Mouse (Mus musculus): Measurements from ENCODE around the gene Ranbp10.
A peak's percentile ranks its signal among the peaks of the same experiment; 100 is the strongest.

Gene Ranbp10

DNA sequence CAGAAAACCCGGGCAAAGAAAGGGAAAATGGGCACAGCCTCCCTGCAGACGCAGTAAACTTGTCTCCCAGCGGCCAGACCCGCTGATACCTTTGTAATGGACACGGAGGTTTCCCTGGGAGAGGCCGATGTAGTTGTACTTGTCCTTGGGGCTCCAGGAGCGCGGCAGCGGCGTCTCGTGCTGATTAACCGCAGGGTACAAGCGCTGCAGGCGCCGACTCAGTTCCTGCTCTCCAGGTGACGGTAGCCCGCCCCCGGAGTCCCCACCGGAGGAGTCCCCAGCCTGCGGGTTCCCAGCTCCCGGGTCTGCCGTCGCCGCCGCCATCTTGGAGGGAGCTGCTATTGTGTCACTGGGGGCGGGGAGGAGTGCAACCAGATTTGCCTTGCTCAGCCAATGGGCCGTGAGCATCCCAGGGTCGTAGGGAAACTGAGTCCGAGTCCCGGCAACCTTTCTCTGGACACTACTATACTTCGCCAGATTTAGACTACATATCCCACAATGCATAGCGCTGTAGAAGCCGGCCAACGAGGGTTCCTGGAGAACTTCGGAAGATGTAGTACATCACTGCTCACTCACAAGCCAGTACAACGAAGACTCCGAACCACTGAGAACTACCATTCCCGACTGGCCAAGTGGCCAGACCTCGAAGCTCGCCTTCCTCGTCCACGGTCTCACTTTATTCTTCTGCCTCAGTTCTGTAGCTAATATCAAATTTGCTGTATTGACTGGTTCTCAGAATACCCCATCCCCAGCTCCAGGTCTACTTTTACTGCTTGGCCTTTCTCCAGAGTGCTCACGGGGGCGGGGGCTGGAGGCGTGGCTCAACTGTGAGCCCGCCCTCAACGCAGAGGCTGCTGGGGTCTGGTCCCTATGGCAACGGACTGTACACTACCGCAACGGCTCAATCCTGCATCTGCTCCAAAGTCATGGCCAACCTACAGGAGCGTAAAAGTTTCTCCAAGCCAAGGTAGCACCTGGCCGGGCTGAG is at the start of gene Ranbp10, which contains the start of gene Tsnaxip1:
TSS of gene Ranbp10 (minus strand) at position 490 of the 988 bp plus-strand sequence.
TSS of gene Tsnaxip1 (plus strand) at position 871 of the 988 bp plus-strand sequence.
- DNase-seq, result peak; percentile 99

DNA sequence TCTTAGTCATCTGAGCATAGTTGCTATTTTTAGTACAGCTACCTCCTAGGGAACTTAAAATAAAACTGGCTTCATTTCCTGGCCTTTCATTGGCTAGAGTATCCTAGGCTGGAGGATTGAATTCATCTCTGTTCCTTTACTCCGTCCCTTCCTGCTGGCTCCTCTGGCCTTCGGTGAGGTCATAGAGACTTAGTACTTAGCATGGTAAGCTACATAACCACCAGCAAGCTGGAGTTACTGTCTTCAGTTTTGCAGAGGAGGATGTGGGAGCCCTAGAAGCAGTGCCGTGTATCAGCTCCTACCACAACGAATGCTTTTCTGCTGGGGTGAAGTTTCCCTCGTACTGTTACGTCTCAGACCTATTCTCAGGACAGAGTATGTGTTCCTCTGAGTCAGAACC is 47.2 kb upstream of the Ranbp10 start:
- DNase-seq, result no peak

DNA sequence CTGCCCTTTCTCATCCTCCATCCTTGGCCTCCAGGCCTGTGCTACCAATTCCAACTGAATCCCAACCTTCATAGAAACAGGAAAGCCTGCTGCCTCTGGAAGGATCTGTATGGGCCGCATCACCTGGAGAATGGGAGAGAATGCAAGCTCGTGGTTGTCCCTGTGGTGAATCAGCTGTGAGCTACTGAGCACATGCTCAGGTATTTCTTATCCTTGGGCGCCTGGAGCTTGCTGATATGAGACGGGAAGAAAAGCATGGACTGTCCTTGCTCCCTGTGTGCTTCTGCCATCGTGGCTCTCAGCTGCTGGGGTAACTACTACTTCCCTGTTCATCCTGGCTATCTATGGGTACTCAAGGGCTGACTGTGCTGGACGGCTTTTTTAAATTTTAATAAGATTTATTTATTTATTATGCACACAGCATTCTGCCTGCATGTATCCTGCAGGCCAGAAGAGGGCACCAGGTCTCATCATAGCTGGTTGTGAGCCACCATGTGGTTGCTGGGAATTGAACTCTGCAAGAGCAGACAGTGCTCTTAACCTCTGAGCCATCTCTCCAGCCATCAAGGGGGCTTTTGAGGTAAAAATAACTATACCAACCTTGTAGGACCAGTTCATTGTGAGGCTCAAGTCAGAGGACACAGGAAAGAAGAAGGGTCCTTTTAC is 39.3 kb upstream of the Ranbp10 start:
- DNase-seq, result no peak

DNA sequence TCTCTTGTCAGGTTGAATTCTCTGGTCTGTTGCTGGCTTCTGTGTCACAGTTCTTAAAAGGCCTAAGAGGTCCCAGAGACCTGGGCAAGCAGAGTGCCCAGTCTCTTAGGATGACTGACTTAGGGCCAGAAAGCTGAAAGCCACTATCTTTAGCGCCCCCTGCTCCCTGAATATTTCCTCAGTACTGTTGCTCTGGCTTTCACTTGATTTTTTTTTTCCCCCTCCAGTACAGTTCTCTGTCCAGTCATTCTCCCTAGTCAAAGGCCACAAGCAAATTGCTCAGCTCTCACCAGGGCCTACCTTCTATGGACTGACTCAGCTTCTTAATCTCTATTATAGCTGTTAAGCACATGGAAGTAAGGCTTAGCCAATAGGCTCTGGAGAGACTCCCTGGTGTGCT is 34.8 kb upstream of the Ranbp10 start:
- no peak for DNase-seq

DNA sequence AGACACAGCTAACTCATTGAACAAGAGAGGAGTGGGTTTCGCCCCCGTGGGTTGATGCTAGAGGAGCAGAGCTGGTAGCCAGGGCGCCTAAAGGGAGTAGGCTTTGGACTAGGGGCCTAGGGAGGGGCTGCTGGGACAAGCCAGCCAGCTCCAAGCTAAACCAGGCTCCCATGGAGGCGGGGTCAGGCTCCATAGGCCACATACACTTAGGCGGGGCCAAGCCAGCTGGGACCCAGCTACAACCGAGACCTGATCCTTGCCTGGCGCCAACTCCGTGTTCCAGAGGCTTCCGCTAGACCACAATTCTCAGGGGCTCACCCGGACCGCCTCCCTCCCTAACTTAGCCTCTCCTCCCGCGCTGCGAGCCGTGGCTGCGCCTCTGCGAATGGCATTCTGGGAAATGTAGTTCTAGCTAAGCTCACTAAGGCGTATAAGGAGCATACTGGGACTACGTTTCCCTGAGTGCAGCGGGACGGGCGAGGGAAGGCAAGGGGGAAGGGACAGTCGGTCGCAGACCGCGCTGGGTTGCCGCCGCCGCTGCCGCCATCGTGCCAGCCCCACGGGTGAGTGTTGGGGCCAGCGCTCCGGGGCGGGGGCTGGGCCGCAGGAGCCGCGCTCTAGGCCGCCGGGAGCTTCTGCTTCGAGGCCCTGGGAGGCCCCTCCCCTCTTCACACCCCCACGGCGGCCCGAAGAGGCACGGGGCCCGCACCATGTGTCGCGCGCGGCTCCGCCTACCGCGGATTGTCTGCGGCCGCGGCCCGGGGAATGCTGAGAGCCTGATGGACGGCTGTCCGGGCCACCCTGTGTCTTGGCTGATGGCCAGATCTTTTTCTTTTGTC is 33.2 kb upstream of the Ranbp10 start, which contains the start of gene Nutf2:
TSS of gene Nutf2 (plus strand) at position 438 of the 839 bp plus-strand sequence.
- peak; percentile 98 to 99 for DNase-seq

DNA sequence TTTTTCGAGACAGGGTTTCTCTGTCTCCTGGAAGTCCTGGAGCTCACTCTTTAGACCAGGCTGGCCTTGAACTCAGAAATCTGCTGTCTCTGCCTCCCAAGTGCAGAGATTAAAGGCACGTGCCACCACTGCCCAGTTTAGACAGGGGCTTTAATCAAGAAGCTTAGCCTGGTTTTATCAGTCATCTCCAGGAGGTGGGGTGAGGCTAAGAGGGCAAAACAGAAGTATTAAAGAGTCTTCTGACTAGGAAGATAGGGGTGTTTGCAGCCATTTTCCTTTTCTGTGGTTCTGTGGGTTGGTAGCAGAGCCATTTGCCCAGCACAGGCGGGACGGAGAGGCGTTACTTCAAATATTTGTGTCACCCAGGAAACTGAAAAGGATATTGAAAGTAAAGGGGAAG is 32.2 kb upstream of the Ranbp10 start:
- no peak for DNase-seq

DNA sequence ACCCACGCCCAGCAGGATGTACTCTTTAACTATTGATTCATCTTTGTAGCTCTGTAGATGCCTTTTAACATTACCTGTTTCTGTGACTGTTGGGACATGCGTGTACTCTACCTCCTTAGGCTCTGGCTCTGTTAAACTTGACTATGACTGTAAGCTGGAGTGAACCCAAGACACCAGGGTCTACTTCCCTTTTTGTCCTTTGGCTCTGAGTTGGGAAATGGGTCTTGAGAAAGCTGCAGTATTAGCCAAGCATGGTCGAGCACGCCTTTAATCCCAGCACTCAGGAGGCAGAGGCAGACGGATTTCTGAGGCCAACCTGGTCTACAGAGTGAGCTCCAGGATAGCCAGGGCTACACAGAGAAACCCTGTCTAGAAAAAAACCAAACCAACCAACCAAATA is 31.3 kb upstream of the Ranbp10 start:
- DNase-seq, result peak in 1 of 2 experiments; percentile 29

DNA sequence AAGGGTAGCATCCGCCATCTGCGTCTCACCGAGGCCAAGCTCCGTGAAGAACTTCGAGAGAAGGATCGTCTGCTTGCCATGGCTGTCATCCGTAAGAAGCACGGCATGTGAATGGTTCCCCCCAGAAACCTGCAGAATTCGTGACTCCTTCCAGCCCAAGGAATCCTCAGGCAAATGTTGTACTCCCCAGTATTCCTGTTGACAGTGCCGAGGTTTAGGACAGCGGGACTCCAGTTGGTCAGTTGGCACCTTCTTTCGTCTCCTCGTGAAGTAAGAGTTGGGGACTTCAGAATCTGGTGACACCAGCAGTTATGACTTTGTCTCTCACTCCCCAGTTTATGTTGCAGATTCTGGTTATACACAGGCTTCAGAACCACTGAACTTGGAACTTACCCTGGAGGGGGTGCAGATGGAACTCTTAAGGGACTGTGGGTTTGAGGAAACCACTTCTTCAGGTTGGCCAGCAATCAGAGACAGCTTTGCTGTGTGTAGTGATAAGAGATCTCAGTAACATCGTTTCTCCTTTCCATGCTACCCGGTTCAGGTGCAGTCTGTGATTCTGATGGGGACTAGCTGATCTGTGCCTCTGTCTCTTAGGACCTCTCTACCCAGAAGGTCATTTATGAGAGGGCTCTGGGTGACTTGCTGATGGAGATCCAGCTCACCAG is 29.2 kb upstream of the Ranbp10 start:
- DNase-seq, result no peak

DNA sequence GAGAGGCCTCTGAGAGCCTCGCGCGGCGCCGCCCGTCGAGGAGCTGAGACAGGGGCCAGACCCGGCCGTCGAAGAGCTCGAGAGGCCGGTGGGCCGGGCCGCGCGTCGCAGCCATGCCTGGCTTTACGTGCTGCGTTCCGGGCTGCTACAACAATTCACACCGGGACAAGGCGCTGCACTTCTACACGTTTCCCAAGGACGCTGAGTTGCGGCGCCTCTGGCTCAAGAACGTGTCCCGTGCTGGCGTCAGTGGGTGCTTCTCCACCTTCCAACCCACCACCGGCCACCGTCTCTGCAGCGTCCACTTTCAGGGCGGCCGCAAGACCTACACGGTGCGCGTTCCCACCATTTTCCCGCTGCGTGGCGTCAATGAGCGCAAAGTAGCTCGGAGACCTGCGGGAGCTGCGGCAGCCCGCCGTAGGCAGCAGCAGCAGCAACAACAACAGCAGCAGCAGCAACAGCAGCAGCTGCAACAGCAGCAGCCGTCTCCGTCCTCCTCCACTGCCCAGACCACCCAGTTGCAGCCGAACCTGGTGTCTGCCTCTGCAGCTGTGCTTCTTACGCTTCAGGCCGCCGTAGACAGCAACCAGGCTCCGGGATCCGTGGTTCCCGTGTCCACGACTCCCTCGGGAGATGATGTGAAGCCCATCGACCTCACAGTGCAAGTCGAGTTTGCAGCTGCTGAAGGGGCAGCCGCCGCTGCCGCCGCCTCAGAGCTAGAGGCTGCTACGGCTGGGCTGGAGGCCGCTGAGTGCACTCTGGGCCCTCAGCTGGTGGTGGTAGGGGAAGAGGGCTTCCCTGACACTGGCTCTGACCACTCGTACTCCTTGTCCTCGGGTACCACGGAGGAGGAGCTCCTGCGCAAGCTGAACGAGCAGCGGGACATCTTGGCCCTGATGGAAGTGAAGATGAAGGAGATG is 28.4 kb upstream of the Ranbp10 start:
- peak; percentile 39 to 52 for DNase-seq

DNA sequence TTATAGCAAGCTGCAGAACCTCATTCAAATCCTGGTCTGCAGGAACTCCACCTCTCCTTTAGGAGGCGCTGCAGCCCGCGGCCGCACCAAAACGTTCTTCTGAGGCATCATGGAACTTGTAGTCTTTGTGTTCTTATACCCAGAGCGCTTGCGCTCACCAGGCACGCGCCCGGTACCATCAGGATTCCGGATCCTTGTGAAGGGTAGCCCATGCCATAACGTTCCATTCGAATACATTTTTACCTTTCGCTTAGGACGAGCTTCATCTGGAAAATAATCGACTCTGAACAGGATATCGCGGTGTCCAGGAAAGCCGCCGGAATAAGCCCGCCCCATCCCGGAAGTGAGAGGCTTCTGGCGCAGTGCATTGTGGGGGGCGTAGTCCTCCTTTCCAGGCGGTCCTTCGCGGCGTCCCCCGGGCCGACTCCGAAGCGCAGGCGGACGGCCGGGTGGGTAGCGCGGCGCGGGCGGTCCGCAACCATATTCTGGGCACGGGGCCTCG is 27.6 kb upstream of the Ranbp10 start, which contains the start of gene Thap11:
TSS of gene Thap11 (plus strand) at position 418 of the 502 bp plus-strand sequence.
- DNase-seq, result peak; percentile 93 to 94

DNA sequence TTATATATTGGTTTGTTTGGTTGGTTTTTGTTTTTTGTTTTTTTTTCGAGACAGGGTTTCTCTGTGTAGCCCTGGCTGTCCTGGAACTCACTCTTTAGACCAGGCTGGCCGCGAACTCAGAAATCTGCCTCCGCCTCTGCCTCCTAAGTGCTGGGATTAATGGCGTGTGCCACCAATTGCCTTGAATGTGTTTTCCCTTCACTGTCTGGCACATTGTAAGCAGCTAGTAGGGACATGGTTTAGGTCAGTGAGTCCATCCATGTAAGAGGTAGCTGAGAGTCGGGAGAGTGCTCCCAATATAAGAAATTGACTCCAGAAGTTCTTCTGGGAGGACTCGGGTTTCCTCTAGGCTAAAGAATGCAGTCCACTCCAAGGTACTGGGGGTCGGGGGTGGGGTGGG is 27.2 kb upstream of the Ranbp10 start:
- no peak for DNase-seq

DNA sequence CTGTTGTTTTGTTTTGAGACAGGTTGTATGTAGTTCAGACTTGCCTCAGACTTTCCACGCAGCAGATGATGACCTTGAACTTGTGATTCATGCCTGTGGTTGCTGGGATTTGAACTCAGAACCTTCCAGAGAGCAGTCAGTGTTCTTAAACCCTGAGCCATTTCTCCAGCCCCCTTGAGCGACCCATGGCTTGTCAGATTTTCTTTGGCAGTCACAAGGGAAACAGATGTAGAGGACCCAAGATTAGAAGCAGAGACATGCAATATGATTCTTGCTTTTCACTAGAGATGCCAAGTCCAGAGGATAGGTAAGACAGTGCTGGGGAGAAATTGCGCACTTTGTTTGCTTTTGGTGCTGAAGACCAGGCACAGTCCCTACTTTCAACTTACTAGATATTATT is 26.0 kb upstream of the Ranbp10 start, which contains the start of gene Cenpt:
TSS of gene Cenpt (minus strand) at position 101 of the 400 bp plus-strand sequence.
- DNase-seq, result no peak

DNA sequence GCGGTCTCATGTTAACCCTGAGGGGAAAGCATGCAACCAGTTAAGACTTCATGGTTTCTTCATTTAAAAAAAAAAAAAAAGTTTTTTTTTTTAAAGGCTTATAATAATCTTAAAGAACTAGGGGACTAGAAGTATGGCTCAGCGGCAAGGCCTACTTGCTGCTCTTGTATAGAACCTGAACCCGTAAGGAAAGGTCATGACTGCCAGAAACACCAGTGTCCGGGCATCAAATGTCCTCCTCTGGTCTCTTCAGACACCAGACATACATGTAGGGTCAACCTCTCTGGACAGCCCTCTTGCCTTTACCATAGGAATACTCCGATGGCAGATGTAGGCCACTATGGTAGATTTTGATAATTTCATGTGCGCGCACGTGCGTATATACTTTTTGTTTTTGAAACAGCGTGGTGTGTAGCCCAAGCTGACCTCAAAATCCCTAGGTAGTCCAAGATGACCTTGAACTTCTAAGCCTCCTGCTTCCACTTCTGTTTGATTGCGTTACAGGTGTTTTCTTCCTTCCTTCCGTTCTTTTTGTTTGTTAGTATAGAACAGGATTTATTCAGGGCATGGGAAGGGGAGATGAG is 25.1 kb upstream of the Ranbp10 start:
- no peak for DNase-seq

DNA sequence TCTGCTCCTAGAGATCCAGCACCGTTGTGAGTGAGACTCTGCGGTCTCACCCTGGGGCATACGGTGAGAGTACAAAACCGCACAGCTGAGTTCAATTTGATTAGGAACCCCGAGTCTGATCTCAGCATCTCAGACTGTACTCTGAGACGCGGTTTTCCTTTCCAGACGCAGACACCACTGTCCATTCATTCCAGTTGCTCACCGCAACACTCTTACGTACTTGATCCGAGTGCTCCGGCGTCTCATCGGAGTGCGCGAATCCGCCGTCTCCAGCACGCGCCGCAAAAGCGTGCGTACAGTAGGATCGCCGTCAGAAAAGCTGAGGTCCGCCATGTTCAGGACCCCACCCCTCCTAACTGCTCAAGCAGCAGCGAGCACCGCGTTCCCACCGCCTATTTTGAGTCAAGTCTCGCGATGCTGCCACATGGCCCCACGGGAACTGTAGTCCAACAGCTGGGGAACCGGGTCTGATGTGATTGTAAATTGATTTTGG is 24.5 kb upstream of the Ranbp10 start:
- DNase-seq, result peak; percentile 89 to 92

DNA sequence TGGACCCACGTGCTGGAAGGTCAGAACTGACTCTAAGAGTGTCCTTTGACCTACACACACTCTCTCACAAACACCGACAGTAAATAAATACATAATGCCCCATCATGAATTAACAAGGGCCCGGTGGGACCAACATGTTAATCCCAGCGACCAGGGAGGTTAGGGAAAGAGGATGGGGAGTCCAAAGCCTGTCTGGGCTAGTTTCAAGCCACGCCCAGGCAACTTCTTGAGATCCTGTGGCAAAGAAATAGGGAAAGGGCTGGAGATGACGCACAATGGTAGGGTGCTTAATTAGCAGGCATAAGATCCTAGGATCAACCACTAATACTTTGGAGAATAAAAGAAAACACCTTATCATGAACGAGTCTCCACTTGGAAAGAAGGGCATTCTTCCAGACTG is 23.5 kb upstream of the Ranbp10 start:
- no peak for DNase-seq

DNA sequence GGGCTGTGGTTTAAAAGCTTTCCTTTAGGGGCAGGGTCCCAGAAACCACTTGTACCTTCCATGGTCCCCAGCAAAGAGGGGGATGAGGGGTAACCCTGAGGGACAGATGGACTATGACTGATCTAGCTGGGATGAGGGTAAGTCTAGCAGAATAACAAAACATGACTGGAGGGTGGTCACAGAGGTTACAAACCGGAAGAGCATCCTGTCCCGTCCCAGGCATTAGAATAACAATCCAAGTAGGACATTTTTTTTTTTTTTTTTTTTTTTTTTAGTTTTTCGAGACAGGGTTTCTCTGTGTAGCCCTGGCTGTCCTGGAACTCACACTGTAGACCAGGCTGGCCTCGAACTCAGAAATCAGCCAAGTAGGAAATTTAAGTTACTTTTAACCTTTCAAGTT is 22.9 kb upstream of the Ranbp10 start:
- no peak for DNase-seq

DNA sequence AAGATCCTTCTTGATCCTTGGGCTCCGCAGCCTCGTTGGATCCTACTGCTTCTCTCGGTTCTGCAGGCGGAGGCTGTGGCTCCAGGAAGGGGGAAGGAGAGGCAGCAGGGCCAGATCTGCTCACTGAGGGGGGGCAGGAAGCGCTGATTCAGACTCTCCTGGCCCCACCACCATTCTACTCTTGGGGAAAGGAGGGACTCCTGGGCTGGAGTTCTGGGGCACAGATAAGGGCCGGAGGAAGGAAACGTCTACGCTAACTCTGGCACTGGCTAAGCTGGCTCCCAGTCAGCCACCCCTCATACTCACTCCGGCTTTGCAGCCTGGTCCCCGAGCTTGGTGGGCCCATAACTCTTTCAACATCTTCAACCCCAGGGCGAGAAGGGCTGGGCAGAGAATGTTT is 19.5 kb upstream of the Ranbp10 start:
- no peak for DNase-seq

DNA sequence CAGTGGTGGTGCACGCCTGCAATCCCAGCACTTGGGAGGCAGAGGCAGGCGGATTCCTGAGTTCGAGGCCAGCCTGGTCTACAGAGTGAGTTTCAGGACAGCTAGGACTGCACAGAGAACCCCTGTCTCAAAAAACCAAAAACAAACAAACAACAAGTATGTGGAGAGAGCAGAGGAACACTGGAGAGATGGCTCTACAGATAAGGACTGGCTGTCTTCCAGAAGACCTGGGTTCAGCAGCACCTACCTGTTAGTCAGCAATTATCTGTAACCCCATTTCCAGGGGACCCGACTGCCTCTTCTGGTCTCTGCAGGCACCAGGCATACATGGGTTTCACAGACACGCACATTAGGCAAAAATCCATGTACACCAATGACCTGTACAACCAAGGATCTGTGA is 12.1 kb upstream of the Ranbp10 start:
- no peak for DNase-seq

DNA sequence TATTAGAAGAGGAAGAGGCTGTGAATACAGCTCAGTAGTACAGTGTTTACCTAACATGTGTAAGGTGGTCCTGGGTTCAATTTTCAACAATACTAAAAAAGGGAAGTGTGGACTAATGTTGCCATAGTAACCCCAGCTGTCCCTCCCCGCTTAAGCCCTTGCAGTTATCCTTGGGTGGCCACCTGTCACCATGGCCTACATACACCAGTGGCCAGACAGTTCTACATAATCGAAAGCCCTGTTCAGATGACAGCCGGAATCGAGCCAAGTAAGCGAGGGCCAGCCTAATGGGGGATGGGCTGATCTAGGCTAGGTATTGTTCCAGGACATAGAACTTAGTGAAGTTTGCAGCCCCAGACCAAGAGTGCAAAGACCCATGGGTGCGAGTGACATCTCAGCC is 9.8 kb upstream of the Ranbp10 start:
- DNase-seq, result no peak

DNA sequence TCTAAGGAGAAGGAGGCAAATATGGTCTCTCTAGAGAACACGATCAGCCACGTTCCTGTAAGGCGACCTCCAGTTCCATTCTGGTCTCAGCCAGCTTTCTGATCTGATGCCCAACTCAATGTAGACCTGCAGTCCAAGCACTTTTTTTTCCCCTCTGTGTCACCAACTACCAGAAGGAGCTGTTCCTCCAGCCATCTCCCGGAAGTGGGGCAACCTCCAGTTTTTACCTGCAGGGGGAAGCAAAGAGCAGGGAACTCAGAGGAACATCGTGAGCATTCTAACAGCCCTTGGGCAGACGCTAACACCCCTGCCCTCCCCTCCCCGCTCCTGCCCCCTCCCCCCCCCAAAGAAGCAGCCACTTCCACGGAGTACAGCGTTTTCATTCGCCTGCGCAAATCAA is 8.2 kb upstream of the Ranbp10 start:
- DNase-seq, result peak; percentile 80 to 87

Data from lung, adult 18-20 months (tissue).